Mouse (Mus musculus): ENCODE results near the gene Hepacam2. TPM values are rescaled to one million over a fixed set of nuclear protein-coding genes. Genes with fewer than 3 reads are reported as not detected.
A peak's percentile ranks its signal among the peaks of the same experiment; 100 is the strongest.
"Not testable (repeated sequence)": the region's sequence is repeated elsewhere in the genome, so short reads cannot be mapped to it uniquely, and the experiment has no call there.

Hepacam2 gene
- polyA plus RNA-seq, 1 experiment from 2014 or later: 1.3 TPM

DNA sequence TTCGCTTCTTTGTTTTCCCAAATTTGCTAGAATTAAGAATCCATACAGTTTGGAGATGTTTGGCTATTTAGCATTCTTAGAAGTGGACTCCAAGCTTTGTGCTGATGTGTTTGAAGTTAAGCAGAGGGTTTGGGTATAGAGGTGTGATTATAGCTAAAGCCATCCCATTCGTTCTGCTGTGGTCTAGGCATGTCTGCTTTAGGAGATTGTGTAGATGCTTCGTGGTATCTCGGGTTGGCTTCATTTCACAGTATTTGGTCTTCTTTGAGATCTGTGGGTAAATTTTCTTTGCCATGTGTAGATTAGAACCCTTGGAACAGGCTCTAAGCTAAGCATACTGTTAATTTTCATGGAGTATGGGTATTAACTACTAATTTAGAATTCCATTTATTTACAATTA lies 30.1 kb upstream of the Hepacam2 start:
- 93% methylated on average over 4 of the region's 4 CpGs for WGBS
- no peaks in the 10 kb centered on the region for H3K27me3 ChIP-seq (ENCODE audit: control insufficient read depth, insufficient read depth, low read length)
- DNase-seq (ENCODE audit: low spot score) (no peak), ATAC-seq (ENCODE audit: low FRiP score, low TSS enrichment) (no peak)
- H3K4me3 ChIP-seq (ENCODE audit: low read depth, low read length): no peak overlapping the region
- H3K27ac ChIP-seq (replicated peaks): no peak overlapping the region
- H3K9me3 ChIP-seq (ENCODE audit: control insufficient read depth, low read length): no peaks in the 10 kb centered on the region
- H3K4me2 ChIP-seq (replicated peaks; ENCODE audit: low read depth): no peak overlapping the region
- H3K36me3 ChIP-seq (ENCODE audit: control insufficient read depth, insufficient read depth, low read length): no peaks in the 10 kb centered on the region
- no peak overlapping the region for H3K9ac ChIP-seq (ENCODE audit: low read length)
- H3K4me1 ChIP-seq (replicated peaks; ENCODE audit: control insufficient read depth, insufficient read depth): no peaks in the 10 kb centered on the region
- no peak for TF ChIP-seq EP300 (optimal IDR thresholded peaks at IDR 0.05)
- no peak for TF ChIP-seq CTCF (IDR thresholded peaks at IDR 0.05; ENCODE audit: low read depth)

- 74% methylated on average over 3 of the region's 3 CpGs for WGBS
- H3K27ac ChIP-seq (replicated peaks): no peak overlapping the region
- no peak for DNase-seq (ENCODE audit: low spot score)
- no peak for TF ChIP-seq EP300 (optimal IDR thresholded peaks at IDR 0.05)
- TF ChIP-seq CTCF (IDR thresholded peaks at IDR 0.05; ENCODE audit: low read depth): no peak
- no peaks in the 10 kb centered on the region for H3K27me3 ChIP-seq (ENCODE audit: control insufficient read depth, insufficient read depth, low read length)
- no peak overlapping the region for H3K9ac ChIP-seq (ENCODE audit: low read length)
- no peak overlapping the region for H3K4me3 ChIP-seq (ENCODE audit: low read depth, low read length)
- no peak overlapping the region for H3K4me2 ChIP-seq (replicated peaks; ENCODE audit: low read depth)
- no peaks in the 10 kb centered on the region for H3K4me1 ChIP-seq (replicated peaks; ENCODE audit: control insufficient read depth, insufficient read depth)
- no peaks in the 10 kb centered on the region for H3K36me3 ChIP-seq (ENCODE audit: control insufficient read depth, insufficient read depth, low read length)
- ATAC-seq (ENCODE audit: low FRiP score, low TSS enrichment): no peak
- H3K9me3 ChIP-seq (ENCODE audit: control insufficient read depth, low read length): no peaks in the 10 kb centered on the region
These were observed 14.5 kb upstream of the Hepacam2 start for GRCm38 (mm10) chr6:3512611-3513010.

DNA sequence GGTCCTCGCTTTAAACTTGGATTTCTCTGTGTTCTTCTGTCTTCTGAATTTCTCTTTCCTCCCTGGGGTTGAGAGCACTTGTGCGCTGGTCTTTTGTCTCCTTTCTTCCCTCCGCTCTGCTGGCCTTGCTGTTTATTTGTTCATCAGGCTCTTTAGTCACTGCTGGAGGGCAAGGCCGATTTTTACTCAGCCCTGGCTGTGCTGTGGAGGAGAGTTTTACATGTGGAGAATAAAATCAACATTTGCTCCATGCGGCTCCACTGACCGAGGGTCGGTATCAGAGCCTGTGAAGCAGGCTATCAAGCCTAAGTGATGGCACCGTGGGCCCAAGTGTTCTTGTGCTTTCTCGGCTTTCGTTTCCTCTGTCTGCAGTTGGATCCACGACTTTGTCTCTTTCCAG lies 13.5 kb upstream of the Hepacam2 start:
- H3K9ac ChIP-seq (ENCODE audit: low read length): no peak overlapping the region; the same call in 1 of the 2 replicates
- DNase-seq (ENCODE audit: low spot score) (no peak), ATAC-seq (ENCODE audit: low FRiP score, low TSS enrichment) (no peak)
- H3K4me3 ChIP-seq (ENCODE audit: low read depth, low read length): no peak overlapping the region
- TF ChIP-seq CTCF (IDR thresholded peaks at IDR 0.05; ENCODE audit: low read depth): no peak
- no peaks in the 10 kb centered on the region for H3K36me3 ChIP-seq (ENCODE audit: control insufficient read depth, insufficient read depth, low read length)
- no peak overlapping the region for H3K27ac ChIP-seq (replicated peaks)
- H3K9me3 ChIP-seq (ENCODE audit: control insufficient read depth, low read length): no peaks in the 10 kb centered on the region
- H3K4me2 ChIP-seq (replicated peaks; ENCODE audit: low read depth): 0 out of 2 replicates have a peak overlapping the region, but pooled peaks have one; percentile 14
- no peaks in the 10 kb centered on the region for H3K4me1 ChIP-seq (replicated peaks; ENCODE audit: control insufficient read depth, insufficient read depth)
- WGBS: 47% methylated on average over 11 of the region's 11 CpGs
- H3K27me3 ChIP-seq (ENCODE audit: control insufficient read depth, insufficient read depth, low read length): no peaks in the 10 kb centered on the region

DNA sequence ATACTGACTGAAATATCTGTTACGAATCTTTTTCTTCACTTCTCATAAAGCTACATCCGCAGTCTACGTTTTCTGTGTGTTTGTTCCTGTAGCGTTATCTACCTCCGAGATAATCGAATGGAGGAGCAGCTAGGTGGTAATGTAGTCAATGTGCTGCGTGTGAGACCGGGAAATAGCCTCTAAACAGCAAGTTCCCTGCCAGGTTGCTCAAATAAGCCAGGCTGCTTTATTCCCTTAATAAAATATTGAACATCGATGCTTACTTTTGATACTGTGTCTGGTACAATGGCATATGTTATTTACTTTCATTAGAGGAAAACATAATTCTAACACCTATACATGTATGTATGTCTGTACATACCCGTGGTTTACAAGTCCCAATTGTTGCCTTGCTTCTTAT lies 13.0 kb upstream of the Hepacam2 start:
- WGBS: 70% methylated on average over 10 of the region's 10 CpGs
- H3K4me3 ChIP-seq (ENCODE audit: low read depth, low read length): no peak overlapping the region

GRCm38 (mm10) chr6:3509782-3510181 lies 11.7 kb upstream of the Hepacam2 start:
- 9% methylated on average over 2 of the region's 2 CpGs for WGBS
- no peak for DNase-seq (ENCODE audit: low spot score)
- H3K4me3 ChIP-seq (ENCODE audit: low read depth, low read length): no peak overlapping the region

More for the DNA sequence above, 13.0 kb upstream of the Hepacam2 start:
- no peaks in the 10 kb centered on the region for H3K36me3 ChIP-seq (ENCODE audit: control insufficient read depth, insufficient read depth, low read length)
- no peaks in the 10 kb centered on the region for H3K27me3 ChIP-seq (ENCODE audit: control insufficient read depth, insufficient read depth, low read length)
- no peak for TF ChIP-seq EP300 (optimal IDR thresholded peaks at IDR 0.05)
- TF ChIP-seq CTCF (IDR thresholded peaks at IDR 0.05; ENCODE audit: low read depth): no peak
- H3K9ac ChIP-seq (ENCODE audit: low read length): no peak overlapping the region
- DNase-seq (ENCODE audit: low spot score): no peak
- no peaks in the 10 kb centered on the region for H3K9me3 ChIP-seq (ENCODE audit: control insufficient read depth, low read length)
- no peak overlapping the region for H3K4me2 ChIP-seq (replicated peaks; ENCODE audit: low read depth)
- no peak overlapping the region for H3K27ac ChIP-seq (replicated peaks)
- ATAC-seq (ENCODE audit: low FRiP score, low TSS enrichment): no peak
- H3K4me1 ChIP-seq (replicated peaks; ENCODE audit: control insufficient read depth, insufficient read depth): no peaks in the 10 kb centered on the region

DNA sequence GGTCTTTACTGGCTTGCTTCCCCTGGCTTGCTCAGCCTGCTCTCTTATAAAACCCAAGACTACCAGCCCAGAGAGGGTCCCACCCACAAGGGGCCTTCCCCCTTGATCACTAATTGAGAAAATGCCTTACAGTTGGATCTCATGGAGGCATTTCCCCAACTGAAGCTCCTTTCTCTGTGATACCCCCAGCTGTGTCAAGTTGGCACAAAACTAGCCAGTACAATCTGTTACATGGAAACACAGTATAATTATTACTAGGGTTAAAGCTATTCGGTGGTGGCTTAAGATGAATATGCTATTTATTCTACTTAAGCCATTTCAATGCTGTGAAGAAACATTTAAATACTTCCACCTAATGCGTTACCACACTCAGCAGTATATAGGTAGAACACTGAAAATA lies 10.1 kb upstream of the Hepacam2 start:
- not testable (repeated sequence) for H3K27ac ChIP-seq (replicated peaks); H3K4me2 ChIP-seq (replicated peaks; ENCODE audit: low read depth); H3K9me3 ChIP-seq (ENCODE audit: control insufficient read depth, low read length); H3K27me3 ChIP-seq (ENCODE audit: control insufficient read depth, insufficient read depth, low read length); H3K4me1 ChIP-seq (replicated peaks; ENCODE audit: control insufficient read depth, insufficient read depth); H3K36me3 ChIP-seq (ENCODE audit: control insufficient read depth, insufficient read depth, low read length); DNase-seq (ENCODE audit: low spot score); H3K4me3 ChIP-seq (ENCODE audit: low read depth, low read length); ATAC-seq (ENCODE audit: low FRiP score, low TSS enrichment); H3K9ac ChIP-seq (ENCODE audit: low read length)
- WGBS: 77% methylated on average over 2 of the region's 2 CpGs

More at GRCm38 (mm10) chr6:3509782-3510181, 11.7 kb upstream of the Hepacam2 start:
- Histone ChIP-seq H3K4me1 (replicated peaks; ENCODE audit: control insufficient read depth, insufficient read depth) (no peaks in the 10 kb centered on the region), H3K27me3 (ENCODE audit: control insufficient read depth, insufficient read depth, low read length) (no peaks in the 10 kb centered on the region), H3K4me2 (replicated peaks; ENCODE audit: low read depth) (no peak overlapping the region), H3K9me3 (ENCODE audit: control insufficient read depth, low read length) (no peaks in the 10 kb centered on the region), H3K27ac (replicated peaks) (no peak overlapping the region), H3K36me3 (ENCODE audit: control insufficient read depth, insufficient read depth, low read length) (no peaks in the 10 kb centered on the region), H3K9ac (ENCODE audit: low read length) (no peak overlapping the region)
- TF ChIP-seq EP300 (optimal IDR thresholded peaks at IDR 0.05) (no peak), CTCF (IDR thresholded peaks at IDR 0.05; ENCODE audit: low read depth) (peak; percentile 86)
- ATAC-seq (ENCODE audit: low FRiP score, low TSS enrichment): peak; percentile 54; the same call in 1 of the 2 replicates
